Mouse (Mus musculus): ENCODE results near the gene Rprd2.

GRCm38 (mm10) chr3:95722386-95722785 is 96.3 kb downstream of the Rprd2 start:
- TF ChIP-seq POLR2A (IDR thresholded peaks at IDR 0.05; ENCODE audit: extremely low read depth, insufficient read depth, low read length) (no peak), CTCF (IDR thresholded peaks at IDR 0.05; ENCODE audit: low read depth, low read length) (no peak)
